Mouse (Mus musculus) layer of hippocampus, adult 11-12 months (tissue): Measurements from ENCODE around the gene Nsmce1.

Experiments used
- DNase-seq: peaks from one replicate; pipeline ENCODE4 v3.0.0; 2022; ENCODE audit warnings: low spot score

Nsmce1 gene

DNA sequence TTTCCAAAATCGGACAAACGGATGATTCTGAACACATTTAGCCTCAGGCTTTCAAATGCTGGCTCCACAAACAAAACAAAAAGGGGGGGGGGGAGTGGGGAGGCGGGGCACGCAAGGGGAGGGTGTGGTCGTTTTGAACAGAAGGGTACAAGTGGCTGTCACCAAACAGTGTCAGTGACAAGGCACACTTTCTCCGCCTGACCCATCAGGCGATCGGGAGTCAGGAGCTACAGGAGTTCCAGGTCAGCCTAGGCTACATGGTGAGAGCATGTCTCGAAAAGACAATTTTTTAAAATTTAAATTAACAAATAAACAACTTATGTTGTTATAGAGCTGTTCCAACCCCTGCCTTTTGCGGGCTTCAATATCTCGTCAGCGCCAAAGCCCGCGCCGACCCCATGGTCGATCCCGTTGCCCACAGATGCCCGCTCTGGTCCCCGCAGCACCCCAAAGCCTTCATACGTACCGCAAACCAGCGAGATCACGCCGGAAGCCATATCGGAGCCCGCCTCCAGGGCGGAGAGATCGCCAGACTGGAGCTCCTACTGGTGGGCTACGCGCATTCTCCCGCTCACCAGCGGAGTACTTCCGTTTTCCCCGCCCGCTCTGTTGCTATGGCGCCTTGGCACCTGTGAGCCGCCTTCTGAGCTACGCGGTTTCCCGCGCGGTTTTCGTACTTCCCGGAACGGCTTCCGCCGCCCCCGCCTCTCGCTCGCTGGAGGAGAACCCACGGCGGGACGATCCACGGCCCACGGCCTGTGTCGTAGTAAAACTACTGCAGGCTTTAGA lies at the start of gene Nsmce1:
Gene Nsmce1, minus strand, starts transcription at position 650 of the 789 bp plus-strand sequence.
- peak; percentile 96 for DNase-seq

DNA sequence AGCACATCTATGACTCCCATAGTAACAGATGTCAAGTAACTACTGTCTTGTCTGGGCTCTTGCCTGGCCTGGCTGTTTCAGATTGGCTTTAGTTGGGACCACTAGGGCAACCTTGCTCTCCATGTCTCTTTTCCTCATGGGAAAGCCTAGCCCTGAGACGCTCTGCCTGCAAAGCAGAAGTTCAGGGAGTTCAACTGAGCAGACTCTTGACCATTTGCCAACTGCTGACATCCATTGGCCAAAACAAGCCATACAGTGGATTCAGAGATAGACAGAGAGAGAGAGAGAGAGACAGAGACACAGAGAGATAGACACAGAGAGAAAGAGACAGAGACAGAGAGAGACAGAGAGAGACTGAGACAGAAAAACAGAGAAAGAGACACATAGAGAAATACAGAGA lies 49.6 kb upstream of the Nsmce1 start:
- no peak for DNase-seq

DNA sequence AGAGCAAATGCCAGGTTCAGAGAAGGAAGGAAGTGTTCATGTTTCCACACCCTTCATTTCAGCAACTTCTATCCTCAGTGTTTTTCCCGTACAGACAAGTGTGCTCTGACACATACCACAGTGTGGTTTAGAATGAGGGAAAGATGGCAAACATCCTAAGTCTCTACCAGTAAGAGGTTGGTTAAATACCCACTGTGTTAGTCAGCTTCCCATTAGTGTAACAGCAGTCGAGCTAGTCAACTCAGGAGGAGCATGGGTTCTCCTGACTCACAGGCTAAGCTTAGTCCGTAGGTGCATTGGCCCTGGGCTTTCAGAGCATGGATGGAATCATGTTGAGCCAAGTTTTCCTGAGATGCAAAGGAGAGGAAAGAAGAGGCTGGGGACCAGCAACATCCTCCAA lies 48.0 kb upstream of the Nsmce1 start:
- DNase-seq, result no peak

DNA sequence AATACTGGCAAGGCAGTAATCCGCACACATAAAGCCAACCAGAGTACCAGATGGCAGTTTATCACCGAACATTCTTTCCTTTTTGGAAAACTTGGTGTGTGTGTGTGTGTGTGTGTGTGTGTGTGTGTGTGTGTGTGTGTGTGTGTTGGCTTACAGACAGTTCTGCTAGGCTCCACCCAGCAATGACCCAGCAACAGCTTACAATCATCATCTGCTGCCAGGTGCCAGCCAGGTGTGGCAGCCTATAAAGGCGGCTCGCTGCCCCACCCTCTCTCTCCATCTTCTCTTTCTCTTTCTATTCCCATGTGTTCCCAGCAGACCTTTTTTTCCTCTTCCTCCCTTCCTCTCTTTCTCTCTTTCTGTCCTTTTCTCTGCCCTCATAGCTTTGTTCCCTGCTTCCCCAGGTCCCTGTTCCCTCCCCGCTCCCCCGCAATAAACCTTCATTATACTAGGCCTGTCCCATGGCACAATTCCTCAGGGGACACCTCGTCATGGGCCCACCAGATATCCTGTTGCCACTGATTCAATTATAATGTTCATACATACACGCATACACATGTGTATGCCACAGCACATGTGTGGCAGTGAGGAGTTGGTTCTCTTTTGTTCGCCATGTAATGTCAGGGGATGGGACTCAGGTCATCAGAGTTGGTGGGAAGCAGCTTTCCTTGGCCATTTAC lies 36.6 kb upstream of the Nsmce1 start:
- DNase-seq, result no peak

DNA sequence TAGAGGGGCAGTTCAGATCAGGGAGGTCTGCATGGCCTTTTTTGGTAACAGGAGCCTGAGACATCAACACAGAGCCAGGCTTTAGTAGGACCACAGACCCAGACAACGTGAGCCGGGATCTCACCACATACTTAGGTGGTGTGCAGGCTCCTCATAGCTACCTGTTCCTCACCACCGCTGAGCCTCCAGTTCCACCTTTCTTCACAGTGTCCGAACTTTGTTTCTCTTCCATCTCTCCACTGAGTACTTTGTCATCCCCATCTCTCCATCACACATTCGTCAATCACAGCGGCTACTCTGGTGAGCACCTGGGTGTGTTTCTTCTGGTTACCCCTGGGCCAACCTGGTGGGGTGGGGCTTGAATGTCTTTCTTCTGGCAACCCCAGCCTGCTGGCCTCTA lies 35.8 kb upstream of the Nsmce1 start:
- no peak for DNase-seq

DNA sequence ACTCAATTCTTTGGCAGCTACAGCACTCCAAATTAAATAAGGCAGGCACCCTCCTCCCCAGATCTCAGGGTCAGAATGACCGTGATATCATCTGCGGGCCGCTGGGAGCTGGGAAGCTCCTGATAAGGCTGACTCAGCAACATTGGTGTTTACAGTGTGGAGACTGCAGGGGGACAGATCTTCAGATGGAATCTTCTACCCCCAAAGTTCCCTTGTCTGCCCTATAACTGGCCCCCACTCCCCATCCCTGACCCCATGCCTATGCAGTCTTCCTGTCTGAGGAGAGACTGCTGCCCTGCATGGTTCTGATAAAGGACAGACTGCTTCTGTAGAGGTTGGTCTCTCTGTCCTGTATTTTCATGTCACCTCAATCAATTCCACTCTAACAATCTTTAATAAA lies 31.7 kb upstream of the Nsmce1 start:
- DNase-seq, result no peak

DNA sequence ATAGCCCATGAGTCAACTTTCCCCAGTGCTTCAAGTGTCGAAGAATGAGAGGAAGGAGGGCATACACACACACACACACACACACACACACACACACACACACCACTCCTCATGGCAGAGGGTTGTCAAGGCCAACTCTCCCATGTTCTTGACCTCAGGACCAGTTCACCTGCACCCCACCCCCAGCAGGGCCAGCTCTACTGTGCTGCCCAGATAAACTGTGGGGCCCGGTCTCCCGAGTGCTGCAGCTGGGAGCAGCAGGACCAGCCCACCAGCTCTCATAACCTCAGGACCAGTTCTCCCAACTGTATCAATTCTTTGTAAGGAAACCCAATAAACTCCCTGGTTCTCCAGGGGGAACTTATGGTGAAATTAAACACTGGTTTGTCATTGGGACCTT lies 28.3 kb upstream of the Nsmce1 start:
- DNase-seq, result no peak

DNA sequence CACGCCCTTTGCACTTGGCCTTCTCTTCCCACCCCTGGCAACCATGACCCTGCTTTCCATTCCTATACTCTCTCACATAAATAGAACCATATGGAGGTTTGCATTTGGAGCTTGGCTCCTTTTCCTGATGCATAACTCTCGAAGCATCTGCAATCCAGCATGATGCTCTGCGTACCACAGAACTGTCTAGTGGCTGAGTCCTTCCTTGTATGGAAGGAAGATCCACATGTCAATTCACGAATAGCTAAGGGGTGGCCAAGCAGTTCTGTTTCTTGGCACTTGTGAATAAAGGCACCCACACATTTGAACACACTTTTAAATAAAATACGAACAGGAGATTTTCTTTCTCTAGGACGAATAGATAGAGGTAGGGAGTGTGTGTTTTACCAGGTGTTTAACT lies 26.1 kb upstream of the Nsmce1 start:
- DNase-seq, result no peak

DNA sequence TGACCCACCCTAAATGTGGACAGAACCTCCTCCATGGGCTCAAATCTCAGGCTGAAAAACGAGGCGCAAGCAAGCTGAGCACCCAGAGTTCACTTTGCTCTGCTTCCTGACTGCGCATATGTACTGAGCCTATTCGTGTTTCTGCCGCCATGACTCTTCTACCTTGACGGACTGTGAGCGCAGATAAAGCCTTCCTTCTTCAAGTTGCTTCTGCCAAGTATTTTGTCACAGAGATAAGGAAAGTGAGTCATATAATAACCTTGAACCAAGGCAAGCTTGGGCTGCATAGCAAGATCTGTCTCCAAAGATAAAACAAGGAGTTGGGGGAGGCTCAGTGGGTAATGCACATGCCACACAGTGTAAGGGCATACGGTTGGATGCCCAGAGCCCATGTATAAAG lies 25.3 kb upstream of the Nsmce1 start:
- no peak for DNase-seq

DNA sequence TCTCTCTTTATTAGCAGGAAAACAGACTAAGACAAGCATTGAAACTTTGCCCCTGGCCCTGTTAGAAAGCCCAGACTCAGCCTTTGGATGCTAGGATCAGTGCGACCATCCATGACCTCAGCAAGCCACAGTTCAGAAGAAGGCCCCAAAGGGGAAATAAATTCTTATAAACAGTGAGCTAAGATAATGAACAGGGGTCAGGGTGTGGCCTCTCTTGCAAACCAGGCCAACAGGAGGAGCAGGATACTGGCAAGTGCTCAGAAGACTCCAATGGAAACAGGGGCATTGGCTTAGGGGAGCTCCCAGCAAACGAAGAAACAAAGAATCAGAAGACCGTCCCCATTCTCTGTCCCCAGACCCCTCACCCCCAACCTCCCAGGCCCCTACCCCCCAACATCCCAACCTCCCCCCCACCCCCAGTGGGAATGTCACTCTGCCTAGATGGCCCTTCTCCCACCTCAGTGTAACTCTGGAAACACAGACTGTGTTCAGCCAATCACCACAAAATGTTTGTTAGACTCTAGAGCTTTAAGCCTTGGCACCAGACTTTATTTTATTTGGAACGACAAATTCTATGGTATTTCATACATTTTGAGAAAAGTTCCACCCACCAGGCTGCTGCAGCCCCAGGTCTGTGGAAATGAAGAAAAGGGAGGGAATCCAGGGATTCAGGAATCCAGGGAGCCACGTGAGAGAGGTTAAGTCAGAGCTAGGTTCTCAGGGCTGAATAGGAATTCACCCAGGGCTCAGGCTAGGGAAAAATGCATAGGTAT lies 23.9 kb upstream of the Nsmce1 start:
- no peak for DNase-seq

DNA sequence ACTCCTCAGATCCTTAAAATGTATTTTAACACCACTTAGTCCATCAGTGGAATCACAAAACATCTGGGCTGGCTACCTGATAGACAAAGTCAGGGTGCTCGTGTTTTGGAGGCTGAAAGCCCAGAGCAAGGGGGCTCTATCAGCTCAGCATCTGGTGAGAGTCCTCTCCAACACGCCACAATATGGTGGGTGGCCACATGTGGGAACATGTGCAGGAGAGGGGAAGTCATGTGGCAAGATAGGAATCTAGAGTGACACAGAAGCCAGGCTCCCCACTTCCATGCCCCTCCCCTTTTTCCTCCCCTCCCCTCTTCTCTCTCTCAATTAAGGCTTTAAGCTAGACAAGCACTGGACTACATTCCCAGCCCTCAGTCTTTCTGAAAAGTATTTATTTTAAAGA lies 20.5 kb upstream of the Nsmce1 start:
- no peak for DNase-seq

DNA sequence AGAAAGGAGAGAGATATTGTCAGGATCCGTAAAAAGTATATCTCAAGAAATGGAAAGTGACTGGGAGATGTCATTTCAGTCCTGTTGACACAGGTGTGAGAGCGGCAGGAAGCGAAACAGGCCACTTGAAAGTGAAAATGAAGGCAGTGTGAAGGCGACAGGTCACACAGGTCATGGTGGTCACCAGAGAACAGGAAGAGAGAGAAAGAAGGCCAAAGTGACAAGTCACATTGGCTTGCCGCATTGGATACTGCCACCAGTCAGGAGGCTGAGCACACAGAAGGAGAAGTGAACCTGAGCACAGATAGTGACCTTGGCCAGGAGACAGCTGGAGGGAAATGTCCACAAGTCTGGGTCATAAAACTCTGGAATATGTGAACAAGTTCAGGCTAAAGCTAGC lies 20.0 kb upstream of the Nsmce1 start:
- DNase-seq, result no peak

DNA sequence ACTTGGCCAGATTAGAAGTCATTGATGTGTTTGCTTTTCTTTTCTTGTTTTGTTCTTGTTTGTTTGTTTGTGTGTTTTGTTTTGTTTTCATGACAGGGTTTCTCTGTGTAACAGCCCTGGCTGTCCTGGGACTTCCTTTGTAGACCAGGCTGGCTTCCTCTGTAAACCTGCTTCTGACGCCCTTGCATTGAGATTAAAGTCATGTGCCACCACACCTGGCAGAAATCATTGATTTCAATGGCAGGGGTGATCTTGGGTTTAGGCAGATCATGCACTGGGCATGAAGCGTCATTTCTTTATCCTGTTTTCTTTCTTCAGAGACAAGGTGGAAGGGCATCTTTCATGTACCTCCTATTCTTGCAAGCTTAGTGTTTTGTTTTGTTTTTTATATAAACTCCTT lies 15.9 kb upstream of the Nsmce1 start:
- no peak for DNase-seq

DNA sequence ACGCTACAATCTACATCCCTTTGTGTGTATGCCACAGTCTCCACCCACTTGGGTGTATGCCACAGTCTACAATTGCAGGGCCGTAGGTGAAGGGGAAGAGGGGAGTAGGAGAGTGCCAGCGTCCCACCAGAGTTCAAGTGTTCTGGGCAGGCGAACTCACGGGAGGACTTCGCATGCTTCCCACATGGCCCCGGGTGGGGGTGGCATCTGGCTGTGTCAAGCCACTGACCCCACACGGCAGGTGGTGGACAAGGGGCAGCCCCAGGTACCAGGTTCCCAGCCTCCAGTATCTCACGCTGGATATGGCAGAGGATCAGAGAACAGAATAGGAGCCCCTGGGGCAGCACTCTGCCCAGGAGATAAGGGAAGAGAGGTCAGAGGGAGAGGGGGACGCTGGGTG lies 14.2 kb upstream of the Nsmce1 start:
- no peak for DNase-seq

DNA sequence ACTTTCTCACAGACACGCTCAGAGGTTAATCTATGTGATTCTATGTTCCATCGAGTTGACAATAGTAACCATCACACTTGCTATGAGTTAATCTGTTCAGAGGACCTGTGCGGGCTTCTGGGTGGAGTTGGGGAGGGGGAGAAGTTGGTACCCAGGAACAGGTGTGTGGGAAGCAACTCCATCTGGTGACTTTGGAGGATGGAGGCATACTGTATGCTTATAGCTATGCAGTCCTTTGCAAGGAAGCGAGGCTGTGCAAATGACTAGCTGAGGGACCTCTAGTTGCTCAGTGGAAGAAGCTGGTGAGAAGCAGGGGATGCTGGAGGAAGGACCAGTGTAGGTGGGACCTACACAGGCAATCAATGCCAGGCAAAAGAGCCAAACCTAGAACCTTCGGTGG lies 13.2 kb upstream of the Nsmce1 start:
- DNase-seq, result peak; percentile 44

DNA sequence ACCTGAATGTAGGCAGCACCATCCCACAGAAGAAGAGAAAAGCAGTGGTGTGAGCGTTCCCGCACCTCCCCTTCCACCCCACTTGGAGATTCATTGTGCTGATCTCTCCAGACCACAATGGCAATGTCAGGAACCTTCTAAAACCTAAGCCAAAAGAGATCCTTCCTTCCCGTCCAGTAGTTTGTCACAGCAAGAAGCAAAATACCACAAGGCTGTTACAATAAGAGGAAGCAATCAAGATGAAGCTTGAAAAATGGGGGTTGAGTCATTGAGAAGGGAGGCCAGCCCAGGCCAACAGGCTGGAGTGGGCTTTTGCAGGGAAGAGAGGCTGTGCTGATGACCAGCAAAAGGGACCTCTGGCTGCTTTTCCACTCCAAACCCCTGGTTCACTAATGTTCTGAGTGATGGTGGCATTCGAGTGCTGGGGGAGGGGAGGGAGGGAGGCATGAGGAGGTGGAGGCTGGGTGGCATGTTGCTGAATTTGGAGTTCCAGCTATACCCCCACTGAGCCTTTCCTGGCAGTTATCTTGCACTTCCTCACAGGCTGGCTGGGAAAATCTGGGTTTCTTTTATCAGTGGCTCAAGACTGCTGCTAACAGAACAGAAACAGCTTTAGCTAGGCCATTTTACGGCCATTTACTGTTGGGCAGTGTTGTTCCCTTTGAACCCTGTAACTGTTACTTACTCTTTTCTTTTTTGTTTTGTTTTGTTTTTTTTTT lies 12.1 kb upstream of the Nsmce1 start:
- no peak for DNase-seq

DNA sequence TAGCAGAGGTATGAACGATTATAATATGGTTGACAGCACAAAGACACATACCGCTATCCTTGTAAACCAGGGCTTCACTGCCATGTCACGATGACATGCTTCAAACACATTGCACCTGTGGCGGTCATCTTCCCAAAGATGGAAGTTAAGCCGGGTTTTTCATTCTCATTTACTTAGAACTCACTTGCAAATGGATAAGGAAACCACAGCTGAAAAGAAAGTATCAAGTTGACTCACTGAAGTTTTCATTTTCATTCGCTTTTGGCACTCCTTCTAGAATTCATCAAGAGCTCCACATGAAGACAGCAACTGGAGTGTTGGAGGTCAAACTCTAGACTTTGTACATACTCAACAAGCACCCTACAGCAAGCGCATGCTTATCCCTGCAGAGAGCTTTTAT lies 9.5 kb upstream of the Nsmce1 start:
- DNase-seq, result no peak

DNA sequence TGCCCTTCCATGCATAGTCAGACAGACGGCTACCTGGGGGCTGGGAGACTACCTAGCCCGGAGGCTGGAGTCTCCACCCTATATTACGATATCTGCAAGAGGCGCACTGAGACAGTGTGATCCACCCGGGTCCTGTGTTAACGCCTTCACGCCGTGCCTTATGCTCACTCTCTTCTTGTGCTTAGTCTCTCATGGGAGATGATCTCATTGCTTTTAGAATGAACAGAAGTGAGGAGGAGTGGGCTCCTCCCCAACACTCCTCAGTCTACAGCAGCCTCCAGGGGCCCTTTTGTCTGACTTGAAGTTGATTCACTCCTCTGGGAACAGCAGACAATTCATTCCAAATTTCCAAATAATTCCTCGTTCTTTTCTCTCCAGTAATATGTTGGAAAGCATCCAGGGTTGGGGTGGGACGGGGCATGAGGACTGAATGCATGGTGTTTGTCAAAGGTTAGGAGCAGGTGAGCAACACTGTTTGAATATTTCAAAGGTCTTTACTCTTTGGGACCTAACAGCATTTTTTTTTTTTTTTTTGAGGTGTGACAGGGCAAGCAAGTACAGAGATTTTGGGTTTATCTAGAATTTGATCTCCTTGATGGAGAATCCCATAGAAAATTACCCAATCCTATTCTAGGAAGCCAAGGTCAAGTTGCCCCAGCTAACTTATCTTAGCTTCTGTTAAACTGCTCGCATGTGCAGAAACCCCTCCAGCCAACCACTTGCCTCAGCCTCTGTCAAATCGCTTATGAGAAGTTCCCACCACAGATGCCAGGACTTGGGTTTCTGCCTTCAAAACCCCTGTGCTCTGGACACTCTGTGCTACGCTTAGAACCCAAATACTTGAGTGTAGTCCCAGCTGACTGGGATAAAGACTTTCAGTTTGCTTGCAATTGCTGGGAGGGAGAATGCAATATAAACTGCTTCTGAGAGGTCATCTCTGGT lies 8.8 kb upstream of the Nsmce1 start:
- DNase-seq, result peak; percentile 33

DNA sequence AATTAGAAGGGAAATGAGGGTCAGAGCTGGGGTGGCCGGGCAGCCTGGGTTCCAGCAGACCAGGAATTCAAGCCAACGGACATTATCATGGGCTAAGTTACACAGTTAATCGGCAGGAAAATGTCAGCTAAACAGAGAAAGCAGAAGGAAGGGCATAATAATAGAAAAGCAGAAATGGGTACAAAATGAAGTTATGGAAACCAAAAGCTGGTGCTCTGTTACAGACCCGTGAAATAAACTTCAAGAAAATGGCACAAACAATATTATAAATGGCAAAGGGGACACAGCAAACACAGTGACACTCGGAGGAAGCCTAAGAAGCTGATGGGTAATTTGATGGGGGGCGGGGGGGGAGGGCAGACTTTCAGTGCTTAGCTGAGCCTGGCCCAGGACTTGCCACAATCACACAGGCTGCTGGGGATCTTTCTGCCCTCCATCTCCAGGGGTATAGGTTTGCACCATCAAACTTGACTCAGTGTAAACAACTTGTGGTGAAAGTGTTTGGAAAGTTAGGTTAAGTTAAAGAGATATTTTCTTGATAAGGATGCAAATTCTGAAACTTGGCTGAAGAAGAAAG lies 4.6 kb upstream of the Nsmce1 start:
- no peak for DNase-seq

DNA sequence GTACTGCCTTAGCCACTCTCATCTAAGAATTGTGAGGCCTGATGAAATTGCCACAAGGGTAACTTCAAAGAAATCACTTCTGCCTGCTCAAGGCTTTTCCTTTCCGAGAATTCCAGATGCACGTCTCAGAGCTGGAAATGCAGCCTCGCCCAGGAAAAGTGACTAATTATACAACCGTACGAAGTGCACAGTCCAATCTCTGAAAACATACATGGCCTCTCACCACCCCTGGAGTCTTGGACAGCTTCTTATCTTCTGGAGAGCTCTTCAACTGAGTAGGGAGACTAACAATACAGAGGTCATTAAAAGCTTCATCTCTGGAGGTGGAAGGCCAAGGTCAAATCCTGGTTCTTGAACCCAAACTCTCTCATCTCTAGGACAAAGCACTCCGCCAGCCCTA lies 1.2 kb upstream of the Nsmce1 start:
- DNase-seq, result no peak

DNA sequence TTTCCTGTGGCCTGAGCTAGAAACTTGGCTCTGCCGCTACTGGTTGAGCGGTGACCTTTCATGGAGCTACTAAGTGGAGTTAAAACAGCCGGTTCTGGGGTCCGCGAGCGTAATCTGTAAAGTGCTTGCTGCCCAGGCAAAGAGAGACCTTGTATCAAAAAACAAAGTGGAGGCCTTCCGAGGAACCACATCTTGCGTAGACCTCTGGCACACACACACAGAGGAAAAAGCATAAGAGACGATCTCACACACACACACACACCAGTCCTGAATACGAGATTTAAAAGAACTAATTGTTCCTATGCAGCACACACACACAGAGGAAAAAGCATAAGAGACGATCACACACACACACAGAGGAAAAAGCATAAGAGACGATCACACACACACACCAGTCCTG lies 364 bp upstream of the Nsmce1 start:
- DNase-seq, result no peak
